Mouse (Mus musculus): ENCODE measurements around the gene Pom121l2. TPM values are rescaled to one million over a fixed set of nuclear protein-coding genes. Genes with fewer than 3 reads are reported as not detected.

Pom121l2 gene
- total RNA-seq, 1 experiment: 0.31 TPM

GRCm38 (mm10) chr13:21996840-21997185 is 15.8 kb downstream of the Pom121l2 start:
- Histone ChIP-seq H3K27ac (ENCODE audit: insufficient read depth, low read depth, low read length, poor library complexity, severe bottlenecking) (no peak overlapping the region), H3K4me1 (ENCODE audit: control insufficient read depth in 2 of 2, insufficient read depth in 2 of 2, low read length in 2 of 2, poor library complexity in 1 of 2) (peaks cover 5 to 8% of the 10 kb centered on the region in 2 experiments; a peak in 3 of 4 replicates), H3K4me3 (ENCODE audit: insufficient read depth in 1 of 2, low read depth in 1 of 2, low read length in 2 of 2, poor library complexity in 1 of 2, severe bottlenecking in 1 of 2) (peak overlapping the region; percentile 55 to 57), H3K36me3 (ENCODE audit: control insufficient read depth, insufficient read depth, low read length, poor library complexity, severe bottlenecking) (no peaks in the 10 kb centered on the region), H3K9me3 (ENCODE audit: control insufficient read depth, insufficient read depth, low read depth, low read length) (no peaks in the 10 kb centered on the region), H3K9ac (ENCODE audit: insufficient read depth, low read depth, low read length, poor library complexity, severe bottlenecking) (0 out of 2 replicates have a peak overlapping the region, but pooled peaks have one; percentile 7)
- in situ Hi-C loops (cut with MboI; ENCODE audit: low sequenced_read_pairs in 2 of 2, unreplicated experiment in 2 of 2): no loop called here
- TF ChIP-seq ZNF384 (IDR thresholded peaks at IDR 0.05; ENCODE audit: low read depth, low read length) (no peak), ZC3H11A (IDR thresholded peaks at IDR 0.05; ENCODE audit: borderline replicate concordance, low read depth, low read length) (no peak), MAFK (IDR thresholded peaks at IDR 0.05; ENCODE audit: insufficient read depth, low read depth, low read length) (no peak), CHD2 (IDR thresholded peaks at IDR 0.05; ENCODE audit: low read depth, low read length) (no peak), HCFC1 (IDR thresholded peaks at IDR 0.05; ENCODE audit: borderline replicate concordance, insufficient read depth, low read length) (no peak)
- no peak for DNase-seq (ENCODE audit: low read depth, low spot score)

DNA sequence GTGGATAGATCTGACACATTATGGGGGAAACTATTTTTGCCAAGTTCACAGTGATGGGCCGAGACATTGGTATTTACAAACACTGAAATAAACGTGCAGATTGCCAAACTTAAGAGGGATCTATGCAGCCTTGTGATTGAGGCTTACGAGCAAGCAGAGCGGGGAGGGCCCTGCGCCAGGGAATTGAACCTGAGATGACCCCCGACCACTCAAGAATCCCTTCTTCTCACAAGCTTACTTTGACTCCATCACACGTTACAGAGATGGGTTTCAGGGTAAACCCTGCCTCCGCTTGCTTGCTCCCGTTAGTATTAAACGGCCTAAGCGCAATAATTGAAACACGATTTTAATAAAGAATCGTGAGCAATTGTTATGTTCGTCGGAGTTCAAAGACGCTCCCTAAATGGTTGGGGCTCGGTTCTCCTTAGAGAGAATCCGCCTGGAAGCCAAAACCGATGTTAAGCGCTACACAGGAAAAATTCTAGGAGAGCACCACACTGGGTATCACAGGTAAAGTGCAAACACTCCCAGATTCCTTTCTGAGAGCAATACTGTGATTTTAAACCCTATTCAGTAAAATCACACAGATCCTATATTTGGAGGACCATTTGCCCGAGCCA is 16.3 kb downstream of the Pom121l2 start:
- Histone ChIP-seq H3K4me1 (ENCODE audit: control insufficient read depth in 2 of 2, insufficient read depth in 2 of 2, low read length in 2 of 2, poor library complexity in 1 of 2) (peaks cover 5 to 8% of the 10 kb centered on the region in 2 experiments; a peak in 3 of 4 replicates), H3K4me3 (ENCODE audit: insufficient read depth in 1 of 2, low read depth in 1 of 2, low read length in 2 of 2, poor library complexity in 1 of 2, severe bottlenecking in 1 of 2) (peak overlapping the region; percentile 55 to 57), H3K36me3 (ENCODE audit: control insufficient read depth, insufficient read depth, low read length, poor library complexity, severe bottlenecking) (no peaks in the 10 kb centered on the region), H3K9me3 (ENCODE audit: control insufficient read depth, insufficient read depth, low read depth, low read length) (no peaks in the 10 kb centered on the region), H3K27ac (ENCODE audit: insufficient read depth, low read depth, low read length, poor library complexity, severe bottlenecking) (no peak overlapping the region), H3K9ac (ENCODE audit: insufficient read depth, low read depth, low read length, poor library complexity, severe bottlenecking) (no peak overlapping the region; the same call in 1 of the 2 replicates)
- in situ Hi-C loops (cut with MboI; ENCODE audit: low sequenced_read_pairs in 2 of 2, unreplicated experiment in 2 of 2): no loop called here
- DNase-seq (ENCODE audit: low read depth, low spot score): no peak
- TF ChIP-seq ZC3H11A (IDR thresholded peaks at IDR 0.05; ENCODE audit: borderline replicate concordance, low read depth, low read length) (no peak), ZNF384 (IDR thresholded peaks at IDR 0.05; ENCODE audit: low read depth, low read length) (no peak), MAFK (IDR thresholded peaks at IDR 0.05; ENCODE audit: insufficient read depth, low read depth, low read length) (no peak), HCFC1 (IDR thresholded peaks at IDR 0.05; ENCODE audit: borderline replicate concordance, insufficient read depth, low read length) (no peak), CHD2 (IDR thresholded peaks at IDR 0.05; ENCODE audit: low read depth, low read length) (no peak)

DNA sequence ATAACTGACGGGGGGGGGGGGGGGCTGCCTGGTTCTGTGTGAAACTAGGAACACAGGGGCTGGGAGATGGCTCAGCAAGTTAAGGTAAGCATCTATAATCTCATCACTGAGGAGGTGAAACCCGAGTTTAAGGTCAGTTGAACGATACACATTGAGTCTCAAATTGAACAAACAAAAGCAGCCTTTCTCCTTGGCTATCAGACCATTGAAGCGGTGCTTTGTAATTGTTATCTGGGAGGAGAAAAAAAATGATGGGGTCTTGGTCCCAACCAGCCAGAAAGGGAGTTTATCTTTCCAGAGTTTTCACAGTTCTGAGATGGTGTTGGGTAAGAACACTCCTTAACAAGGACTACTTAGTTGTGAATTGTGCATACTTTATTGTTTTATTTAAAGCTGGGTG is 16.8 kb downstream of the Pom121l2 start:
- Histone ChIP-seq H3K9me3 (ENCODE audit: control insufficient read depth, insufficient read depth, low read depth, low read length) (no peaks in the 10 kb centered on the region), H3K27ac (ENCODE audit: insufficient read depth, low read depth, low read length, poor library complexity, severe bottlenecking) (no peak overlapping the region), H3K4me1 (ENCODE audit: control insufficient read depth in 2 of 2, insufficient read depth in 2 of 2, low read length in 2 of 2, poor library complexity in 1 of 2) (peaks cover 5 to 8% of the 10 kb centered on the region in 2 experiments; a peak in 3 of 4 replicates), H3K9ac (ENCODE audit: insufficient read depth, low read depth, low read length, poor library complexity, severe bottlenecking) (no peak overlapping the region), H3K4me3 (ENCODE audit: insufficient read depth in 1 of 2, low read depth in 1 of 2, low read length in 2 of 2, poor library complexity in 1 of 2, severe bottlenecking in 1 of 2) (no peak overlapping the region), H3K36me3 (ENCODE audit: control insufficient read depth, insufficient read depth, low read length, poor library complexity, severe bottlenecking) (no peaks in the 10 kb centered on the region)
- no peak for DNase-seq (ENCODE audit: low read depth, low spot score)
- TF ChIP-seq HCFC1 (IDR thresholded peaks at IDR 0.05; ENCODE audit: borderline replicate concordance, insufficient read depth, low read length) (no peak), ZNF384 (IDR thresholded peaks at IDR 0.05; ENCODE audit: low read depth, low read length) (peak; percentile 72), CHD2 (IDR thresholded peaks at IDR 0.05; ENCODE audit: low read depth, low read length) (no peak), ZC3H11A (IDR thresholded peaks at IDR 0.05; ENCODE audit: borderline replicate concordance, low read depth, low read length) (no peak), MAFK (IDR thresholded peaks at IDR 0.05; ENCODE audit: insufficient read depth, low read depth, low read length) (no peak)
- in situ Hi-C loops (cut with MboI; ENCODE audit: low sequenced_read_pairs in 2 of 2, unreplicated experiment in 2 of 2): no loop called here

DNA sequence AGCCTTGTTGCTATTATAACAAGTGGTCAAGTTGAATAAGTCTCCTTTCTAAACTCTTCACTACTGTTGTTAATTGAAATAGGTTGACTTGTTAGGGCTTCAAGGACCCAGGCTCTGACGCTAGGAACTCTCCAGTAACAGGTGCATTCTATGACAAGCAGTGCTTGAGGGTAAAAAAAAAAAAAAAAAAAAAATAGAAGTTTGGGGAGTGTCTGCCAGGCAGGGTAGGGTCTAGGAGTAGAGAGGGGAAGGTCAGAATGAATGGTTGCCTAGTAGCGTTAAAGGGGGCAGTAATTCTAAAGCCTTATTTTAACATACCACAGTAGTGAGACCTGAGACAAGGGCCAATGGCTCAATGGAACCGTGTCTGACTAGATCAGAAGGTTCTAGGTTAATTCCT is 17.4 kb downstream of the Pom121l2 start:
- Histone ChIP-seq H3K4me3 (ENCODE audit: insufficient read depth in 1 of 2, low read depth in 1 of 2, low read length in 2 of 2, poor library complexity in 1 of 2, severe bottlenecking in 1 of 2) (no peak overlapping the region), H3K4me1 (ENCODE audit: control insufficient read depth in 2 of 2, insufficient read depth in 2 of 2, low read length in 2 of 2, poor library complexity in 1 of 2) (peaks cover 2 to 7% of the 10 kb centered on the region in 2 experiments; a peak in 3 of 4 replicates), H3K9me3 (ENCODE audit: control insufficient read depth, insufficient read depth, low read depth, low read length) (no peaks in the 10 kb centered on the region), H3K36me3 (ENCODE audit: control insufficient read depth, insufficient read depth, low read length, poor library complexity, severe bottlenecking) (no peaks in the 10 kb centered on the region), H3K27ac (ENCODE audit: insufficient read depth, low read depth, low read length, poor library complexity, severe bottlenecking) (no peak overlapping the region), H3K9ac (ENCODE audit: insufficient read depth, low read depth, low read length, poor library complexity, severe bottlenecking) (no peak overlapping the region)
- DNase-seq (ENCODE audit: low read depth, low spot score): no peak
- in situ Hi-C loops (cut with MboI; ENCODE audit: low sequenced_read_pairs in 2 of 2, unreplicated experiment in 2 of 2): no loop called here
- no peak for TF ChIP-seq ZC3H11A (IDR thresholded peaks at IDR 0.05; ENCODE audit: borderline replicate concordance, low read depth, low read length)
- TF ChIP-seq HCFC1 (IDR thresholded peaks at IDR 0.05; ENCODE audit: borderline replicate concordance, insufficient read depth, low read length): no peak
- TF ChIP-seq ZNF384 (IDR thresholded peaks at IDR 0.05; ENCODE audit: low read depth, low read length): peak; percentile 80
- no peak for TF ChIP-seq CHD2 (IDR thresholded peaks at IDR 0.05; ENCODE audit: low read depth, low read length)
- no peak for TF ChIP-seq MAFK (IDR thresholded peaks at IDR 0.05; ENCODE audit: insufficient read depth, low read depth, low read length)
